Mouse (Mus musculus) embryonic fibroblast, embryonic 13.5 days (primary cell): ENCODE results near the gene Tenm2.

Experiments used
- CTCF ChIP-seq: IDR thresholded peaks from 2 replicates; pipeline ENCODE4 v1.5.1; 2011; ENCODE audit warnings: mild to moderate bottlenecking, control low read depth, low read length, moderate library complexity, borderline replicate concordance; ENCODE audit not compliant: insufficient read depth
- POLR2A ChIP-seq: IDR thresholded peaks from 2 replicates; pipeline ENCODE4 v1.6.1; 2011; ENCODE audit warnings: low read depth, mild to moderate bottlenecking, control low read depth, low read length, moderate library complexity

DNA sequence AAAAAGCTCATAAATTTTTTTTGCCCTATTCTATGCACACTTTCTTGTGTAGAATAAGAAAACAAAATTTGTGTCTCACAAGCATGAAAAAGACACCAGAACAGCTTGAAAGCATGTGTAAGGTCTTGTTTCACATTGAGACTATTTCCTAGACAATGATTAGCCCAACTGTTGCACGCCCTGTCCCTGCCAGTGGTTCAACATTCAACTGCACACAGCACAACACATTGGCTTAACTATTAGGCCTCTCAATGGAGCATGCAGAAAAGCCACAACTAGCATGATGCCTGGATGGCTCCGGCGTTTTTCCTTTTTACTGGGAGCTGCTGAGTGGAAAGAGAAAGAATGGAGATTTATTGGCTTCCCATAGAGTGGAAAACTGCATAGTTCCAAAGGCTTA is 170.3 kb downstream of the Tenm2 start:
- TF ChIP-seq CTCF (no peak), POLR2A (no peak)
